Mouse (Mus musculus): ENCODE measurements around the gene C2cd5. TPM values are rescaled to one million over a fixed set of nuclear protein-coding genes. Genes with fewer than 3 reads are reported as not detected.

Gene C2cd5
- polyA plus RNA-seq, 1 experiment from 2014 or later = 9.0 TPM

DNA sequence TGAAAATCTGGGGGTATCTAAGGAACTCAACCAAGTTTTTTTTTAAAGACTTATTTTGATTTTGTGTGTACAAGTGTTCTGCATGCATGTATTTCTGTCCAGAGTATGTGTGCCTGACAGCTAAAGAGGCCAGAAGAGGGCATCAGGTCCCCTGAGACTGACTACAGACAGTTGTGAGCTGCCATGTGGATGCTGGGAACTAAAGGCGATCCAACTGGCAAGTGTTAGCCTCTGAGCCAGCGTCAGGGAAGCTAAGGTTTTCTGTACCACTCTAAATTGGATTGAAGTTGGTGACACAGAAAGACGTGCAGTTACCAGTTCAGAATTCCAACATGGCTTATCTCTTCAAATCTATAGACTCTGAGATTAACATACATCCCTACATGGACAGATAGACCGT lies 72.0 kb downstream of the C2cd5 start:
- no peak overlapping the region for H3K9ac ChIP-seq (replicated peaks; ENCODE audit: low read depth)
- no peak overlapping the region for H3K4me3 ChIP-seq (ENCODE audit: low read depth, low read length)
- 81% methylated on average over 4 of the region's 4 CpGs for WGBS
- no peaks in the 10 kb centered on the region for H3K9me3 ChIP-seq (ENCODE audit: low read length)
- peaks cover 15% of the 10 kb centered on the region; the same call in 1 of the 2 replicates for H3K36me3 ChIP-seq (ENCODE audit: insufficient read depth, low read length)
- ATAC-seq (no peak), DNase-seq (ENCODE audit: low spot score) (no peak)
- TF ChIP-seq CTCF (IDR thresholded peaks at IDR 0.05) (no peak), EP300 (IDR thresholded peaks at IDR 0.05) (no peak)
- H3K27ac ChIP-seq (ENCODE audit: low read length) = no peak overlapping the region
- no peak overlapping the region for H3K4me2 ChIP-seq (replicated peaks; ENCODE audit: low read depth, low read length)
- H3K4me1 ChIP-seq (ENCODE audit: insufficient read depth, low read depth, low read length) = no peaks in the 10 kb centered on the region
- no peaks in the 10 kb centered on the region for H3K27me3 ChIP-seq (replicated peaks; ENCODE audit: insufficient read depth, low read length)

DNA sequence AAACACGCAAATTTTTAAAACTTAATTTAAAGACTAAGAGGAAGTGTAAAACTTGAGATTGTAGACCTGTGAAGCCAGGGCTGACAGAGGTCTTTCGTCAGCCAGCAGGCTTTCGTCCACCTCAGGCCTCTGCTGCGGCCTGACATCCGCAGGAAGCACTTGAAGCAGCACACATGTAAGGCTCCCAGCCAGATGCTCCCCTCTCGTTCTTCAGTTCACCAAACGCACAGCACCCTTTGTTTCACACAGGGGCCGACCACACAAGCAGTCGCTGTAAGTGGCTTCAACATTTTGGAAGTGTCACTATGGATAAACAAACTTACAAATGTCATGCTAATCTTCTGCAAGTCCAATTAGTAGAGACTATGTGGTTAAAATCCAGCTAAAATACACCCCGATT lies 72.5 kb downstream of the C2cd5 start:
- TF ChIP-seq EP300 (IDR thresholded peaks at IDR 0.05) = no peak
- TF ChIP-seq CTCF (IDR thresholded peaks at IDR 0.05) = no peak
- WGBS = 67% methylated on average over 10 of the region's 10 CpGs
- Histone ChIP-seq H3K27me3 (replicated peaks; ENCODE audit: insufficient read depth, low read length) (no peaks in the 10 kb centered on the region), H3K36me3 (ENCODE audit: insufficient read depth, low read length) (peaks cover 14% of the 10 kb centered on the region; the same call in 1 of the 2 replicates), H3K4me2 (replicated peaks; ENCODE audit: low read depth, low read length) (no peak overlapping the region), H3K27ac (ENCODE audit: low read length) (no peak overlapping the region), H3K9me3 (ENCODE audit: low read length) (no peaks in the 10 kb centered on the region), H3K4me3 (ENCODE audit: low read depth, low read length) (no peak overlapping the region), H3K9ac (replicated peaks; ENCODE audit: low read depth) (no peak overlapping the region), H3K4me1 (ENCODE audit: insufficient read depth, low read depth, low read length) (no peaks in the 10 kb centered on the region)
- DNase-seq (ENCODE audit: low spot score) (no peak), ATAC-seq (no peak)

DNA sequence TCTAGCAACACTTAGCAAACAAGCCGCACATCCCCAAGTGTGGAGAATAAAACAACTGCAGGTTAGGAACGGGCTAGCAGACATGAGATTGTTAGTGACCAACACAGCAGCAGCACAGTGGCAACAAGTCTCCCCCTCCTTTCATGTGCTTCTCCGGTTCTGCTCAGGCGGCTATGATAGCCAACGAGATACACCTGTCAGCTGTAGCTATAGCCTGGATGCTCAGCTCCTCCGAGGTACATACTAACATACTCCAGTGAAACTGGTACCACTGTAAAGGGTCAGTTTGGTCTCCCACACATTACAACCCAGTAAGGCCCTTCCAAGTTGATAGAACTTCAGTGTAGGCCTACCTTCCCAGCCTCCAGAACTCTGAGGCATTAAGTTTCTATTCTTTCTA lies 76.2 kb downstream of the C2cd5 start:
- ATAC-seq = no peak

DNA sequence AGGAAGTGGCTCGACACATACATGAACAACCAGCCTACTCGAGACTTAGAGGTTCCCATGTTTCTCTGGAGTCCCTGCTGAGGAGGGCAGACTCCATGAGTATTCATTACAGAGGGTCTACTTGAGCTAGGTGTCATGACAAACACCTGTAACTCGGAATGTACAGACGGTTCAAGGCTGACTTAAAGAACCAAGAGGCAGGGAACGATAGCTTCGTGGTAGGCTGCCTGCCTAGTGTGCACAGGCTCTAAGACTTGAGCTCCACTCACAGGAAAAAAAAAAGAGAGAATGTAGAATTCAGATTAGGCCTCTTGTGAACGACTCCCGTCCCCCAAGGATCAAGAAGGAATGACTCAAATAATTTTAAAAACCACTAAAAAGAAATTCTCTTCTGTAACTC lies 78.2 kb downstream of the C2cd5 start:
- H3K9me3 ChIP-seq (ENCODE audit: low read length) = no peaks in the 10 kb centered on the region
- DNase-seq (ENCODE audit: low spot score) (no peak), ATAC-seq (no peak)
- no peak overlapping the region for H3K4me2 ChIP-seq (replicated peaks; ENCODE audit: low read depth, low read length)
- no peaks in the 10 kb centered on the region for H3K4me1 ChIP-seq (ENCODE audit: insufficient read depth, low read depth, low read length)
- H3K4me3 ChIP-seq (ENCODE audit: low read depth, low read length) = no peak overlapping the region
- no peak overlapping the region for H3K9ac ChIP-seq (replicated peaks; ENCODE audit: low read depth)
- 0 out of 2 replicates have a peak, but pooled peaks cover 4% of the 10 kb centered on the region for H3K36me3 ChIP-seq (ENCODE audit: insufficient read depth, low read length)
- H3K27ac ChIP-seq (ENCODE audit: low read length) = no peak overlapping the region
- 74% methylated on average over 8 of the region's 8 CpGs for WGBS
- no peaks in the 10 kb centered on the region for H3K27me3 ChIP-seq (replicated peaks; ENCODE audit: insufficient read depth, low read length)
- TF ChIP-seq CTCF (IDR thresholded peaks at IDR 0.05) = no peak
- no peak for TF ChIP-seq EP300 (IDR thresholded peaks at IDR 0.05)

More for the DNA sequence above, 76.2 kb downstream of the C2cd5 start:
- DNase-seq (ENCODE audit: low spot score) = no peak
- no peaks in the 10 kb centered on the region for H3K4me1 ChIP-seq (ENCODE audit: insufficient read depth, low read depth, low read length)
- no peak overlapping the region for H3K27ac ChIP-seq (ENCODE audit: low read length)
- H3K4me2 ChIP-seq (replicated peaks; ENCODE audit: low read depth, low read length) = no peak overlapping the region
- WGBS = 61% methylated on average over 6 of the region's 6 CpGs
- no peaks in the 10 kb centered on the region for H3K9me3 ChIP-seq (ENCODE audit: low read length)
- TF ChIP-seq EP300 (IDR thresholded peaks at IDR 0.05) (no peak), CTCF (IDR thresholded peaks at IDR 0.05) (no peak)
- H3K4me3 ChIP-seq (ENCODE audit: low read depth, low read length) = no peak overlapping the region
- H3K36me3 ChIP-seq (ENCODE audit: insufficient read depth, low read length) = peaks cover 4% of the 10 kb centered on the region; the same call in 1 of the 2 replicates
- no peaks in the 10 kb centered on the region for H3K27me3 ChIP-seq (replicated peaks; ENCODE audit: insufficient read depth, low read length)
- H3K9ac ChIP-seq (replicated peaks; ENCODE audit: low read depth) = no peak overlapping the region

DNA sequence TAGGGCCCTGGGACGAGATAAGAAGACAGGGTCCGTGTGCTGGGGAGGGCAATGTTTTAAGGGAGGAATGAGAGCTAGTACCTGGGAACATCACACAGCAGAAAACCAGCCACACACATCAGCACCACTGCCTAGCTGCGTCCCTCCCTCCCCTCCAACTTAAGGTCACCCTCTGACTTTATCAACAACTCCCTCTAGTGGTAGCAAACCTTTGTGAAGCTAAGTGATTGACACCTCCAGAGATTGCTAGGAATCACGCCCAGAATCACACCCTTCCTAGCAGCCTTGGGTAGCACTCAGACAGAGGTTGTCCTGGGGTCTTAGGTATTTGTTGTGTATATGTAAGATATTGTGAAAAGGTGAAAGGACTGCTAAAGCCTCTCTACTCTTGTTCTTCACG lies 79.3 kb downstream of the C2cd5 start:
- Histone ChIP-seq H3K9ac (replicated peaks; ENCODE audit: low read depth) (no peak overlapping the region), H3K9me3 (ENCODE audit: low read length) (no peaks in the 10 kb centered on the region), H3K27me3 (replicated peaks; ENCODE audit: insufficient read depth, low read length) (no peaks in the 10 kb centered on the region), H3K4me2 (replicated peaks; ENCODE audit: low read depth, low read length) (no peak overlapping the region), H3K36me3 (ENCODE audit: insufficient read depth, low read length) (0 out of 2 replicates have a peak, but pooled peaks cover 4% of the 10 kb centered on the region), H3K4me3 (ENCODE audit: low read depth, low read length) (no peak overlapping the region), H3K4me1 (ENCODE audit: insufficient read depth, low read depth, low read length) (no peaks in the 10 kb centered on the region), H3K27ac (ENCODE audit: low read length) (no peak overlapping the region)
- TF ChIP-seq CTCF (IDR thresholded peaks at IDR 0.05) = peak; percentile 59
- TF ChIP-seq EP300 (IDR thresholded peaks at IDR 0.05) = no peak
- ATAC-seq (no peak; the same call in 1 of the 2 replicates), DNase-seq (ENCODE audit: low spot score) (peak; percentile 26)
- 74% methylated on average over 5 of the region's 5 CpGs for WGBS

DNA sequence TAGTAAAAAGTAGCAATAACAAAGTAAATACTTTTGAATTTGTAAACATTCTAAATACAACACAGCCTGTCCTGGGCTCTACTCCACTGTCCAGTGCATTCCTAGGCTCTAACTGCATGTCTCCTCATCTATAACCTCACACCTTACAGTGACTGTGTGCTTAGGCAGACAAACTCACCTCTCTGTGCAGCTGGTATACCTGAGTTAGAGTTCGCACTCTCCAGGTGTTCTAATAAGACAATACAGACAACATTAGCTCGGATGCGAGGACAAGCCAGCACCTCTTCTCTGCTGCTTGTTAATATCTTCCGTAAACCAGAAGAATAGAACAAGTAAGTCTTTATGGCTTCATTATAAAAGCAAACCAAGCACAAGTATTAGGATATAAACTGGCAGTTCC lies 79.8 kb downstream of the C2cd5 start:
- Histone ChIP-seq H3K36me3 (ENCODE audit: insufficient read depth, low read length) (0 out of 2 replicates have a peak, but pooled peaks cover under 1% of the 10 kb centered on the region), H3K4me1 (ENCODE audit: insufficient read depth, low read depth, low read length) (no peaks in the 10 kb centered on the region), H3K4me2 (replicated peaks; ENCODE audit: low read depth, low read length) (no peak overlapping the region), H3K27ac (ENCODE audit: low read length) (no peak overlapping the region), H3K9ac (replicated peaks; ENCODE audit: low read depth) (no peak overlapping the region), H3K4me3 (ENCODE audit: low read depth, low read length) (no peak overlapping the region), H3K9me3 (ENCODE audit: low read length) (no peaks in the 10 kb centered on the region), H3K27me3 (replicated peaks; ENCODE audit: insufficient read depth, low read length) (no peaks in the 10 kb centered on the region)
- DNase-seq (ENCODE audit: low spot score) (no peak), ATAC-seq (no peak)
- no peak for TF ChIP-seq EP300 (IDR thresholded peaks at IDR 0.05)
- no peak for TF ChIP-seq CTCF (IDR thresholded peaks at IDR 0.05)
- WGBS = 90% methylated on average over 4 of the region's 4 CpGs

All from lung, postnatal 0 days (tissue).